Mouse (Mus musculus) embryonic facial prominence, embryonic 10.5 days (tissue): ENCODE measurements around the gene Zfp428. TPM values are rescaled to one million over a fixed set of nuclear protein-coding genes. Genes with fewer than 3 reads are reported as not detected.

Experiments used
- DNase-seq: peaks from one replicate; pipeline ENCODE4 v3.0.0-alpha.2; 2017; ENCODE audit warnings: low spot score
- H3K27ac ChIP-seq: fragments of 300-500 bp; sonication (generic); replicated peaks from 2 replicates; pipeline ENCODE4 v1.5.1; 2016; ENCODE audit warnings: mild to moderate bottlenecking
- H3K27me3 ChIP-seq: fragments of 300-500 bp; sonication (generic); replicated peaks from 2 replicates; pipeline ENCODE4 v1.6.1; 2016; ENCODE audit warnings: low read depth, mild to moderate bottlenecking; ENCODE audit not compliant: poor library complexity, severe bottlenecking
- H3K36me3 ChIP-seq: fragments of 300-500 bp; sonication (generic); replicated peaks from 2 replicates; pipeline ENCODE4 v1.6.1; 2016; ENCODE audit warnings: mild to moderate bottlenecking, moderate library complexity
- H3K4me1 ChIP-seq: fragments of 300-500 bp; sonication (generic); 2 replicates; pipeline ENCODE4 v1.6.1; 2016
- H3K4me3 ChIP-seq: fragments of 300-500 bp; sonication (generic); 2 replicates; pipeline ENCODE4 v1.5.1; 2016; ENCODE audit warnings: mild to moderate bottlenecking, moderate library complexity
- H3K9me3 ChIP-seq: fragments of 300-500 bp; sonication (generic); 2 replicates; pipeline ENCODE4 v1.6.1; 2016; ENCODE audit warnings: mild to moderate bottlenecking
- WGBS: fragments of 180-500 bp; shearing (Covaris S2); methylation state at CpG from one replicate; pipeline ENCODE4 v1.1.7; 2016; 5-methylcytosine and 5-hydroxymethylcytosine counted together
- polyA plus RNA-seq: library from polyadenylated mRNA; unstranded; fragments of >200 nt; fragmentation: Nextera tagmentation; extraction: Ambion mirVana; gene quantifications from 2 replicates; pipeline ENCODE4 v1.2.1, GENCODE M21; 2016

The Zfp428 gene
- polyA plus RNA-seq, 1 experiment from 2014 or later, result 100.0 TPM

DNA sequence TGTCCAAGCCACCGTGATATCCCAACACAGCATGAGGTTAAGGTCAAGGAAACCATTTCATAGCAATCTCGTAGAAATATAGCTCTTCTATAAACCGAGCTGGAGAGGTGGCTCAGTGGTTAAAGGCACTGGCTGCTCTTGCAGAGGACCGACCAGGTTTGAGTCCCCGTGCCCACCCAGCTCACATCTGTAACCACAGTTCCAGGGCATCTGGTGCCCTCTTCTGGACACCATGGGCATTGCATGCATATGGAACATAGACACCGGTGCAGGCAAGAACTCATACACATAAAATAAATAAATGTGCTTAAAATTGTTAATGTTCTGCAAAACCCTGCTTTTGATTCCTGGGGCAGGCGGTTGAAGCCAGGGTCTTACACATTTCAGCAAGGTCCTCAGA lies 33.9 kb upstream of the Zfp428 start:
- Histone ChIP-seq H3K4me1 (peaks cover 5% of the 10 kb centered on the region), H3K4me3 (no peak overlapping the region), H3K36me3 (no peaks in the 10 kb centered on the region), H3K27ac (no peak overlapping the region), H3K27me3 (no peaks in the 10 kb centered on the region; the same call in 1 of the 2 replicates), H3K9me3 (peaks cover 5% of the 10 kb centered on the region; the same call in 1 of the 2 replicates)
- 75% methylated on average over 7 of the region's 7 CpGs for WGBS
- peak; percentile 50 for DNase-seq

DNA sequence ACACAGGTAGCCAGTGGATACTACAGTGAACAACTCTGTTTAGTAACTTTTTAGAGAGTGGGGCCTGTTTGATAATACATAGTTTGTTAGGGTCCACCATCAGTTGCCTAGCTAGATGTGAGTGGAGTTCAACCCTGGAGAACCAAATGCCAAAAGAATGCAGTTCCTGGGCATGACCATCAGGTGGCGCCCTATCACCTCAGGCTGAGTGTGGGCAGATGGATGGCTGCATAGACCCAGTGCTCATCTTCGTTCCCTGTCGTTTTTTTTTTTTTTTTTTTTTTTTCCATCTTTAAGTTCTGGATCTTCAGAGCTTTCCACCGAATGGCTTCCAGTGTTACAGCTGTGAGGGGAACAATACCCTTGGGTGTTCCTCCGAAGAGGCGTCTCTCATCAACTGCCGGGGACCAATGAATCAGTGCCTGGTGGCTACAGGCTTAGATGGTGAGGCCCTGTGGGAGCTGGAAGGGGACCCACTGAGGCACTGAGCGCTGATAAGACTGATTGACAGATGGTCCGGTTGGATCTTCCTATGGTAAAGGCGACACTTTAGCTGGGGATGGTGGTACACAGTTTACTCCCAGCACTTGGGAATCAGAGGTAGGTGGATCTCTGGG lies 32.8 kb upstream of the Zfp428 start:
- Histone ChIP-seq H3K9me3 (peaks cover 5% of the 10 kb centered on the region; the same call in 1 of the 2 replicates), H3K4me3 (no peak overlapping the region), H3K4me1 (peaks cover 5% of the 10 kb centered on the region), H3K27me3 (peaks cover 6% of the 10 kb centered on the region), H3K27ac (no peak overlapping the region), H3K36me3 (no peaks in the 10 kb centered on the region)
- DNase-seq, result peak; percentile 72
- WGBS, result 52% methylated on average over 10 of the region's 10 CpGs

- Histone ChIP-seq H3K27ac (no peak overlapping the region; the same call in 1 of the 2 replicates), H3K4me1 (peaks cover 5% of the 10 kb centered on the region), H3K36me3 (no peaks in the 10 kb centered on the region), H3K27me3 (peaks cover 16% of the 10 kb centered on the region), H3K4me3 (no peak overlapping the region), H3K9me3 (0 out of 2 replicates have a peak, but pooled peaks cover 2% of the 10 kb centered on the region)
- DNase-seq, result peak; percentile 44
- 28% methylated on average over 21 of the region's 21 CpGs for WGBS
These were observed 31.8 kb upstream of the Zfp428 start for GRCm38 (mm10) chr7:24474811-24475506.

GRCm38 (mm10) chr7:24476338-24476737 lies 30.5 kb upstream of the Zfp428 start:
- Histone ChIP-seq H3K4me1 (peaks cover 15% of the 10 kb centered on the region), H3K27me3 (peaks cover 29% of the 10 kb centered on the region), H3K36me3 (no peaks in the 10 kb centered on the region), H3K9me3 (no peaks in the 10 kb centered on the region), H3K27ac (no peak overlapping the region), H3K4me3 (no peak overlapping the region)
- no peak for DNase-seq
- 79% methylated on average over 8 of the region's 8 CpGs for WGBS

DNA sequence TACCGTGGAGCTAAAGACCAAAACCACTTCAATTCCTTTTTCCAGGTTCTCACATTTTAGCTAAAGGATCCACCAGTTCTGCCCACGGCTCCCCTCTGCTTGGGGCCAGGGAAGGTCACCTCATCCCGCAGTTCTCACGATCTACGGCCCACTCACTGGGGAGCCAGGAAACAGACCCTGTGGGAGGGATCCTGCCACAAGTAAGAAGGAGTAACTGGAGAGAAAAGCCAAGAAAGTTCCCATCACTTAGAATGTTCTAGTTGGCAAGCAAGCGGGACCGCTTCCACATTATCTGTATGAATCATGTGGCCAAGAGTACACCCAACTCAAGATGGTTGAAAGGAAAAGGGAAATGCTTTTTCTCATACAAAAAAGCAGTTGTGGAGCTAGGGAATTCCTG lies 29.9 kb upstream of the Zfp428 start:
- WGBS, result 85% methylated on average over 7 of the region's 7 CpGs

GRCm38 (mm10) chr7:24478911-24479310 lies 27.9 kb upstream of the Zfp428 start:
- Histone ChIP-seq H3K27ac (no peak overlapping the region), H3K9me3 (no peaks in the 10 kb centered on the region), H3K36me3 (no peaks in the 10 kb centered on the region), H3K27me3 (peaks cover 55% of the 10 kb centered on the region), H3K4me3 (no peak overlapping the region), H3K4me1 (peaks cover 30% of the 10 kb centered on the region)
- WGBS, result 89% methylated on average over 5 of the region's 5 CpGs
- DNase-seq, result no peak

More for the DNA sequence above, 29.9 kb upstream of the Zfp428 start:
- Histone ChIP-seq H3K4me3 (no peak overlapping the region), H3K36me3 (no peaks in the 10 kb centered on the region), H3K9me3 (no peaks in the 10 kb centered on the region), H3K27ac (no peak overlapping the region), H3K27me3 (peaks cover 35% of the 10 kb centered on the region), H3K4me1 (peaks cover 19% of the 10 kb centered on the region)
- DNase-seq, result no peak

GRCm38 (mm10) chr7:24479685-24480084 lies 27.1 kb upstream of the Zfp428 start:
- Histone ChIP-seq H3K36me3 (no peaks in the 10 kb centered on the region), H3K27ac (no peak overlapping the region), H3K27me3 (peaks cover 63% of the 10 kb centered on the region), H3K4me3 (no peak overlapping the region), H3K9me3 (no peaks in the 10 kb centered on the region), H3K4me1 (peaks cover 30% of the 10 kb centered on the region)
- 90% methylated on average over 2 of the region's 2 CpGs for WGBS
- no peak for DNase-seq

- WGBS, result 68% methylated on average over 18 of the region's 18 CpGs
These were observed 26.5 kb upstream of the Zfp428 start for GRCm38 (mm10) chr7:24480121-24480941.

DNA sequence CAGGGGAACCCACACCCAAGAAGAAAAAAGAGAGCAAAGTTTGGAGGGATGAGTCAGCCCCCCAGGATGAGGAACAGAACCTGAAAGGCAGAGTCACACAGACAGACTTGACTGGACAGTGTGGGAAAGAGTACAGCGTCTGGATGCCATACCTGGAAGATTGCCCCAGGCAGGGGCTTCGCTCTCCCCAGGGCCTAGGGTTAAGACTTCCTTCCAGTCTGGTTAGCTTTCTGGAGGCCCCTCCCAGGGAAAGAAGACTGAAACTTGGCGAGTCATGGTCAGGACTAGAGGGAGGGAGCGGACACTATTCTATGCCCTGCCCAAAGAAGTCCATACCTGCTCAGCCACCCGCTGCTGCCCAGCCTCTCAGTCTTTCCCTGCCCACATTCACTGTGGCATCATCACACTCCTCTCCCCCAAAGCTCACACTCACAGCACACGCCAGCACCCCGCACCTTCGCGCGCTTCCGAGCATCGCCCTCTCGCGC lies 25.8 kb upstream of the Zfp428 start:
- 11% methylated on average over 14 of the region's 14 CpGs for WGBS
- Histone ChIP-seq H3K4me1 (peaks cover 31% of the 10 kb centered on the region), H3K27ac (peak overlapping the region; percentile 85), H3K36me3 (no peaks in the 10 kb centered on the region), H3K9me3 (no peaks in the 10 kb centered on the region), H3K4me3 (peak overlapping the region; percentile 83), H3K27me3 (peaks cover 76% of the 10 kb centered on the region)
- DNase-seq, result no peak

More at GRCm38 (mm10) chr7:24480121-24480941, 26.5 kb upstream of the Zfp428 start:
- no peak overlapping the region for H3K27ac ChIP-seq
- H3K9me3 ChIP-seq, result no peaks in the 10 kb centered on the region
- H3K27me3 ChIP-seq, result peaks cover 69% of the 10 kb centered on the region
- peaks cover 26% of the 10 kb centered on the region for H3K4me1 ChIP-seq
- no peak for DNase-seq
- peak overlapping the region; percentile 83; the same call in 1 of the 2 replicates for H3K4me3 ChIP-seq
- H3K36me3 ChIP-seq, result no peaks in the 10 kb centered on the region

DNA sequence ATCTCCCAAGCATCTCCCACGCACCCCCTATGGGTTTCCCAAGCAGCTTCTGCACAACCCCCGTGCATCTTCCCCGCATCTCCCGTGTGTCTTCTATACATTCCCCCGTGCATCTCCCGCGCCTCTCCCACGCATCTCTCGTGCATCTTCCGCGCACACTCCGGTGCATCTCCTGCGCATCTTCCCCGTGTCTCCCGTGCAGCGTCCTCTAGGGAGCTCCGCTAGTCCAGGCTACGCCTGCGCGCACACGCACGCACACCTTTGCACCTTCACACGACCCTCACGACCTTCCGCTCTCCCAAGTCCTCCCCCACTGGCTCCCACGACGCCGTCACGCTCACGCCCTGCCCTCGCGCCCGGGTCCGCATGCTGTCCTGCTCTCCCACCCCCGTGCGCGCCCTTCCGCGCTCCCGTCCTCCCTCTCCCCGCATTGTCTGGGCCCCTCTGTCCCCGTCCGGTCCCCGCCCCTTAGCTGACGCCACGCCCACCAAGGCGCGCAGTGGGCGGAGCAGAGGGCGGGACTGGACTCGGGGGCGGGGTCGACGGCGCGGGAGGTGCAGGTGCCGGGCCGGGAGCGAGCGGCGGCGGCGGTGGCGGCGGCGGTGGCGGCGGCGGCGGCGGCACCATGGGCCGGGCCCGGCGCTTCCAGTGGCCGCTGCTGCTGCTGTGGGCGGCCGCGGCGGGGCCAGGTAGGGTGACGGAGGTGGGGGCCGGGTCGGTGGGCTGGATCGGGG lies 25.2 kb upstream of the Zfp428 start, which contains the start of gene Cadm4:
Cadm4 (plus strand) TSS at position 550 of the 734 bp plus-strand sequence.
- Histone ChIP-seq H3K36me3 (no peaks in the 10 kb centered on the region), H3K27me3 (peaks cover 82% of the 10 kb centered on the region), H3K9me3 (no peaks in the 10 kb centered on the region), H3K4me3 (peak within 1 kb of the TSS; percentile 83), H3K4me1 (peaks cover 37% of the 10 kb centered on the region), H3K27ac (peak within 1 kb of the TSS; percentile 85)
- WGBS, result 1% methylated on average over 83 of the region's 83 CpGs
- peak; percentile 94 for DNase-seq

DNA sequence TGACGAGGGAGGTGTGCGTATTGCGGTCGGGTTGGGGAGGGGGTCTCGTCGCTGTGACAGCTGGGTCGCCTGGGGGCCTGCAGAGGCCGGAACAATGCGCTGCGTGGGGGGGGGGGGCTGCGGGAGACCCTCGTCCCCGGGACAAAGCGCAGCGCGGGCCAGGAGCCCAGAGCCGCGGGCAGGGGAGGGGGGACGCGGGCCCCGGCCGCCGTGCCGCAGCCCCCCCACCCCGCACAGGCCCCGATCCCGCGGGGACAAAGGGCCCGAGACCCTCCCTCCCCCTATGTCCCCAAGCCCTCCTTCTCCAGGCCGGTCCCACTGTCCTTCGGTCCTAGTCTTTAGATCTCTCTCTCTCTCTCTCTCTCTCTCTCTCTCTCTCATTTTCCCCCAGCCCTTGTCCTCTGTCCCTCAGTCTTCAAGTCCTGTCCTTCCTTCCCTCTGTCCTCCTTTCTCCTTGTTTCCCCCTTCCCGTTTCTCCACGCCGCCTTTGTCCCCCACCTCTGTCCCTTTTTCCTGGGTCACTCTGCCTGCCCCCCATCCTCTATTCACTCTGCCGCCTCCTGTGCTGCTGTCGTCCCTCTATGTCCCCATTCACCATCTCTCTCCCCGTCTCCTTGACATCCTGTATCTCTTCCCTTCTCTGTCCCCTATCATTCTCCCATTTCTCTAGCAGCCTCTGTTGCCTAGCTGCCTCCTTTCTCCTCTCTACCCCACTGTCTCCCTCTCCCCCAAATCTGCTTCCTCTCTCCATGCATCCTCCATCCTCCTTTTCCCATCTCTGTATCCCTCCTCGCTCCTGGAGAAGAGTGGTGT lies 24.4 kb upstream of the Zfp428 start:
- peaks cover 83% of the 10 kb centered on the region for H3K27me3 ChIP-seq
- WGBS, result 3% methylated on average over 35 of the region's 38 CpGs
- no peak for DNase-seq
- peak overlapping the region; percentile 85 for H3K27ac ChIP-seq
- no peaks in the 10 kb centered on the region for H3K9me3 ChIP-seq
- H3K4me3 ChIP-seq, result peak overlapping the region; percentile 83
- peaks cover 45% of the 10 kb centered on the region for H3K4me1 ChIP-seq
- no peaks in the 10 kb centered on the region for H3K36me3 ChIP-seq
